Mouse (Mus musculus): ENCODE measurements around the gene Ctcf.

The Ctcf gene

GRCm38 (mm10) chr8:105657641-105658040 is 21.3 kb downstream of the Ctcf start:
- DNase-seq (ENCODE audit: low read depth): no peak

- peak; percentile 15 for DNase-seq (ENCODE audit: low read depth)
Measured at GRCm38 (mm10) chr8:105661167-105661566, 24.8 kb downstream of the Ctcf start.

GRCm38 (mm10) chr8:105677891-105678290 is 41.5 kb downstream of the Ctcf start:
- DNase-seq (ENCODE audit: low read depth): no peak

- DNase-seq (ENCODE audit: low read depth): no peak
Measured at GRCm38 (mm10) chr8:105685325-105685724, 49.0 kb downstream of the Ctcf start.

GRCm38 (mm10) chr8:105685796-105686308 is 49.5 kb downstream of the Ctcf start, which contains the start of gene Carmil2:
Gene Carmil2 (plus strand): TSS chr8:105686274.
- DNase-seq (ENCODE audit: low read depth): no peak

- DNase-seq (ENCODE audit: low read depth): no peak
Measured at GRCm38 (mm10) chr8:105686551-105686950, 50.2 kb downstream of the Ctcf start.

GRCm38 (mm10) chr8:105687512-105687911 is 51.1 kb downstream of the Ctcf start:
- DNase-seq (ENCODE audit: low read depth): no peak

GRCm38 (mm10) chr8:105688242-105688752 is 51.9 kb downstream of the Ctcf start:
- no peak for DNase-seq (ENCODE audit: low read depth)

GRCm38 (mm10) chr8:105689256-105689982 is 53.1 kb downstream of the Ctcf start:
- no peak for DNase-seq (ENCODE audit: low read depth)

GRCm38 (mm10) chr8:105689983-105690360 is 53.6 kb downstream of the Ctcf start:
- DNase-seq (ENCODE audit: low read depth): no peak

- DNase-seq (ENCODE audit: low read depth): no peak
Measured at GRCm38 (mm10) chr8:105690978-105691377, 54.6 kb downstream of the Ctcf start.

- DNase-seq (ENCODE audit: low read depth): no peak
Measured at GRCm38 (mm10) chr8:105692449-105693182, 56.2 kb downstream of the Ctcf start.

- DNase-seq (ENCODE audit: low read depth): no peak
Measured at GRCm38 (mm10) chr8:105693648-105694047, 57.3 kb downstream of the Ctcf start.

- DNase-seq (ENCODE audit: low read depth): no peak
Measured at GRCm38 (mm10) chr8:105694051-105694799, 57.9 kb downstream of the Ctcf start.

GRCm38 (mm10) chr8:105695080-105695780 is 58.9 kb downstream of the Ctcf start:
- no peak for DNase-seq (ENCODE audit: low read depth)

GRCm38 (mm10) chr8:105697196-105697780 is 60.9 kb downstream of the Ctcf start:
- DNase-seq (ENCODE audit: low read depth): no peak

- no peak for DNase-seq (ENCODE audit: low read depth)
Measured at GRCm38 (mm10) chr8:105698734-105699133, 62.4 kb downstream of the Ctcf start.

GRCm38 (mm10) chr8:105699488-105700215 is 63.3 kb downstream of the Ctcf start:
- DNase-seq (ENCODE audit: low read depth): no peak

- no peak for DNase-seq (ENCODE audit: low read depth)
Measured at GRCm38 (mm10) chr8:105700566-105700965, 64.2 kb downstream of the Ctcf start.

Data from fibroblast of lung, adult 2 months (primary cell).